Mouse (Mus musculus): ENCODE data around the gene Lbx2.

DNA sequence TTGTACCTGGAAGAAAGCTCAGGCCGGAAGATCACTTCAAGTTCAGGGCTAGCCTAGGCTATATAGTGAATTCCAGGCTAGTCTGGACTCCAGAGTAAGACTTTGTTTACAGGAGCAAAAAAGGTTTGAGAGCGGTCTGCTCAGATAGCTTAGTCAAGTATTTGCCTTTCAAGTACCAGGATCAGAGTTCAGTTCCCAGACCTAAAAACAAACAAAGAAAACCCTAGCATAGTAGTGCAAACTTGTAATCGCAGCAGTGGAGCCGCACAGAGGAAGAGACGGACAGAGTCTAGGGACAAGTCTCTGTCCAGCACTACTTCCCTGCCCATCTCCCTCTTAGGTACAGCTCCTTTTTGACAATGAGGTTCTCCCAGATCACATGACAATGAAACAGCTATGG is 6.0 kb upstream of the Lbx2 start:
- TF ChIP-seq CTCF (conservative IDR thresholded peaks at IDR 0.05; ENCODE audit: low read length): no peak
- no peak for TF ChIP-seq NANOG (IDR thresholded peaks at IDR 0.05; ENCODE audit: borderline replicate concordance, low read length)
